Mouse (Mus musculus) embryonic facial prominence, embryonic 11.5 days (tissue): ENCODE measurements around the gene Fam161b. TPM values are rescaled to one million over a fixed set of nuclear protein-coding genes. Genes with fewer than 3 reads are reported as not detected.

Experiments used
- polyA plus RNA-seq: library from polyadenylated mRNA; unstranded; fragments of >200 nt; fragmentation: Nextera tagmentation; extraction: Ambion mirVana; gene quantifications from 2 replicates; pipeline ENCODE4 v1.2.1, GENCODE M21; 2014

Gene Fam161b
- polyA plus RNA-seq, 1 experiment from 2014 or later, result 3.3 TPM

Other genes starting within 250 kb of the Fam161b start
- 3.9 and 6.8 TPM in 2 replicates for gene Dnal1, start 247.5 kb downstream of the Fam161b start, polyA plus RNA-seq
- gene Pnma1, start 213.3 kb downstream of the Fam161b start, polyA plus RNA-seq, result 0.88 and 1.0 TPM in 2 replicates
- gene Elmsan1, start 143.0 kb downstream of the Fam161b start, polyA plus RNA-seq, result 3.6 and 4.1 TPM in 2 replicates
- 12.9 and 14.7 TPM in 2 replicates for gene Ptgr2, start 76.6 kb downstream of the Fam161b start, polyA plus RNA-seq
- gene Zfp410, start 45.0 kb downstream of the Fam161b start, polyA plus RNA-seq, result 111 and 114 TPM in 2 replicates
- 47.2 and 54.3 TPM in 2 replicates for gene Coq6, start 176 bp downstream of the Fam161b start, polyA plus RNA-seq
- 9.0 and 10.9 TPM in 2 replicates for gene Entpd5, start 47.2 kb upstream of the Fam161b start, polyA plus RNA-seq
- gene Bbof1, start 47.2 kb upstream of the Fam161b start, polyA plus RNA-seq, result 0.41 and 0.49 TPM in 2 replicates
- gene Rnf113a2, start 55.4 kb upstream of the Fam161b start, polyA plus RNA-seq, result 29.4 and 30.0 TPM in 2 replicates
- 31.4 and 33.5 TPM in 2 replicates for gene Aldh6a1, start 89.2 kb upstream of the Fam161b start, polyA plus RNA-seq
- 35.8 and 36.1 TPM in 2 replicates for gene Lin52, start 89.6 kb upstream of the Fam161b start, polyA plus RNA-seq
- gene Vsx2, start 207.9 kb upstream of the Fam161b start, polyA plus RNA-seq, result 3.6 and 10.1 TPM in 2 replicates